Mouse (Mus musculus): ENCODE data around the gene Il2rb. TPM values are rescaled to one million over a fixed set of nuclear protein-coding genes. Genes with fewer than 3 reads are reported as not detected.

The Il2rb gene
- polyA plus RNA-seq, 2 experiments = 0.15 to 0.39 TPM

DNA sequence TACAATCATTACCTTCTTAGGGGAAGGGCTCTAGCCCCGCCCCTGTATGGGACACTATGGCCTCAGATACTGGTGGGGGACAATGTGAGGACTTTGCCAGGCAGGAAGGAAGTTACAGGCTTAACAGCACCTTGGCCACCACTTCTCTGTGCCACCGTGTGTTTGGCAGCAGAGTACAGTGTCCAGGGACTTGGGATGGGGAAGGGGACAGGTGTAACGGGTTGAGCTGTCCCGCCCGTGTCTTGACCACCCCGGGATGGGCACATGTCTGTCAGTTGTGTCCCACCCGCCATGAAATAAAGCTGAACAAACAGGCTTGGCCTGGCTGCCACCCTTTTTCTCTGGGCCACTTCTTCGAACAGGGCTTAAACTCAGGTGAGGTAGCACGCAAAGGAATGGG is 56.1 kb downstream of the Il2rb start:
- Histone ChIP-seq H3K4me1 (ENCODE audit: control insufficient read depth, insufficient read depth, low read length) (peaks cover 12% of the 10 kb centered on the region), H3K4me2 (replicated peaks; ENCODE audit: low read depth, low read length, severe bottlenecking) (no peak overlapping the region), H3K36me3 (ENCODE audit: control insufficient read depth, insufficient read depth, low read length) (peaks cover 27% of the 10 kb centered on the region; the same call in 1 of the 2 replicates), H3K9me3 (ENCODE audit: control insufficient read depth, low read length) (no peaks in the 10 kb centered on the region), H3K27me3 (ENCODE audit: control insufficient read depth, insufficient read depth, low read length) (0 out of 2 replicates have a peak, but pooled peaks cover 6% of the 10 kb centered on the region), H3K27ac (replicated peaks; ENCODE audit: low read depth, low read length) (no peak overlapping the region), H3K9ac (ENCODE audit: low read depth, low read length, severe bottlenecking) (no peak overlapping the region), H3K4me3 (replicated peaks; ENCODE audit: low read length) (no peak overlapping the region)
- no peak for ATAC-seq (ENCODE audit: low FRiP score, low read depth)
- TF ChIP-seq POLR2A (IDR thresholded peaks at IDR 0.05; ENCODE audit: borderline replicate concordance, extremely low read depth, insufficient read depth, insufficient read length) = no peak
- 66% methylated on average over 9 of the region's 9 CpGs for WGBS
- DNase-seq (ENCODE audit: low spot score) = no peak

DNA sequence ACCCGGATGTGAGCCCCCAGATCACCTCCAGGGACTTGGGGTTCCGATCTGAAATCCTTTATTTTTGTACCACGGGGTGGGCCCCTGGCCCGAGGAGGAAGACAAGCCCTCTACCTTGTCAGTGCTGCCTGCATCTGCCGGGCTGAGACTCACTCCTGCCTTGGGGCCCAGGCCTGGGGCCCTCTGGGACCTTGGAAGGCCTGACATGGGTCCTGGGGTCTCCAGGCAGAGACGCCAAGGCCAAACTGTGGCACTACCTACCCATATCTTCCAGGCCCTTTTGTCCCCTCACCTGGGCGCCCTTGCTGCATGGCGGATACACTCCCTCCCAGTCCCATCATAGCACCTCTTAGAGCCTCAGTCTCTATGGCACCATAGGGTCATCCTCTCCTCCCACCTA is 56.6 kb downstream of the Il2rb start:
- Histone ChIP-seq H3K27ac (replicated peaks; ENCODE audit: low read depth, low read length) (no peak overlapping the region), H3K36me3 (ENCODE audit: control insufficient read depth, insufficient read depth, low read length) (peaks cover 31% of the 10 kb centered on the region), H3K4me1 (ENCODE audit: control insufficient read depth, insufficient read depth, low read length) (peaks cover 12% of the 10 kb centered on the region), H3K9me3 (ENCODE audit: control insufficient read depth, low read length) (no peaks in the 10 kb centered on the region), H3K4me2 (replicated peaks; ENCODE audit: low read depth, low read length, severe bottlenecking) (no peak overlapping the region), H3K4me3 (replicated peaks; ENCODE audit: low read length) (no peak overlapping the region), H3K9ac (ENCODE audit: low read depth, low read length, severe bottlenecking) (no peak overlapping the region), H3K27me3 (ENCODE audit: control insufficient read depth, insufficient read depth, low read length) (0 out of 2 replicates have a peak, but pooled peaks cover 6% of the 10 kb centered on the region)
- no peak for TF ChIP-seq POLR2A (IDR thresholded peaks at IDR 0.05; ENCODE audit: borderline replicate concordance, extremely low read depth, insufficient read depth, insufficient read length)
- DNase-seq (ENCODE audit: low spot score) = no peak
- 59% methylated on average over 8 of the region's 8 CpGs for WGBS
- no peak for ATAC-seq (ENCODE audit: low FRiP score, low read depth)

DNA sequence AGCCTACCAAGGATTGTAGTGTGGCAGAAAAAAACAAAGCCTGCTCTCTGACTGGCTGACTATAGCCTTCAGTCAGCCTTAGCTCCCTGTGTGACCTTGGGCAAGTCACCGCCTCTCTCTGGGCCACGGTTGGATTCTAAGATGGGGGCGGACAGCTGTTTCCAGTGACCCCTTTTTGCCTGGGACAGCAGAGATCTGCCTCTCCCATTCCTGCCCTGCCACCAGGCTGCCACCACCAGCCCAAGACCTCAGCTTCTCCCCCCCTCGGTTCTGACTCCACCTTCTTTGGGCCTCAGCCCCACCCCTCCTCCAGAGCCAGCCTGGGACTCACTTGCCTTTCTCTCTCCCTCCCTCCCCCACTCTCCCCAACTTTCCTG is 57.1 kb downstream of the Il2rb start:
- Histone ChIP-seq H3K9ac (ENCODE audit: low read depth, low read length, severe bottlenecking) (no peak overlapping the region), H3K27me3 (ENCODE audit: control insufficient read depth, insufficient read depth, low read length) (0 out of 2 replicates have a peak, but pooled peaks cover 6% of the 10 kb centered on the region), H3K36me3 (ENCODE audit: control insufficient read depth, insufficient read depth, low read length) (peaks cover 36% of the 10 kb centered on the region), H3K4me1 (ENCODE audit: control insufficient read depth, insufficient read depth, low read length) (peaks cover 12% of the 10 kb centered on the region), H3K9me3 (ENCODE audit: control insufficient read depth, low read length) (no peaks in the 10 kb centered on the region), H3K4me2 (replicated peaks; ENCODE audit: low read depth, low read length, severe bottlenecking) (no peak overlapping the region), H3K4me3 (replicated peaks; ENCODE audit: low read length) (no peak overlapping the region), H3K27ac (replicated peaks; ENCODE audit: low read depth, low read length) (no peak overlapping the region)
- DNase-seq (ENCODE audit: low spot score) = no peak
- no peak for ATAC-seq (ENCODE audit: low FRiP score, low read depth)
- no peak for TF ChIP-seq POLR2A (IDR thresholded peaks at IDR 0.05; ENCODE audit: borderline replicate concordance, extremely low read depth, insufficient read depth, insufficient read length)
- 51% methylated on average over 4 of the region's 4 CpGs for WGBS

DNA sequence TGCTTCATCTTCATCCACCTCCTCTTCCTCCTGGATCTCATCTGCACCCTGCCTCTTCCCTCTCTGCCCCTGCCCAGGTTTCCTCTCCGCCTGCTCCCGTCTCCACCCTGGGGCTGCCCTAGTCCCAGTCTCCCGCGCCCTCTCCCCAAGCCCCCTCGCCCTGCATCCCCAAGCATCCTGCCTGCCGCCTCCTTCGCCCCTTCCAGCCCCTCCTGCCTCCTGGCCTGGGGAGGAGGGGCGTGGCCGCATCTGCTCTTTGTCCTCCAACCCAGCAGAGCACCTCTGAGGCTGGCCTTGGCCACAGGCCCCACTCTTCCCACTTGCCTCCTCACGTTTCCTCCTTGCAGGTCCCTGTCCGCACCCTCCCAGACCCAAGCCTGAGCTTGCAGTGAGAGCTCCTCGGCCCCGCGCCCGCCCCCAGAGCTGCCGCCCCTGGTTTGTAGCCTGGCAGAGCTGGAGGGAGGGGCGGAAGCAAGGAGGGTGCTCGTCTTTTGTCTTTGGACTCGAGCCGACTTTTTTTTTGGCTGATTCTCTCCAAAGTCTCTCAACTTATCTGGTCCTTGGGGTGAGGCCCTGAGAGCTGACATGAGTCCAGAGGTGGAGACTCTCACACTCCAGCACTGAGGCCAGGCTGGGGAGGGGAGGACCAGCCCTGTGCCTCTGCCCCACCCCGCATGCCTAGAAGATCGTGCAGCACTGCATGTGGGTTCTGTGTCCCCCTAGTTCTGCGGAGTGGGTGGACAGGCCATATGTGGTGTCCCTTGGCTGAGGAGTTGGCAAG is 57.6 kb downstream of the Il2rb start:
- H3K27ac ChIP-seq (replicated peaks; ENCODE audit: low read depth, low read length) = no peak overlapping the region

DNA sequence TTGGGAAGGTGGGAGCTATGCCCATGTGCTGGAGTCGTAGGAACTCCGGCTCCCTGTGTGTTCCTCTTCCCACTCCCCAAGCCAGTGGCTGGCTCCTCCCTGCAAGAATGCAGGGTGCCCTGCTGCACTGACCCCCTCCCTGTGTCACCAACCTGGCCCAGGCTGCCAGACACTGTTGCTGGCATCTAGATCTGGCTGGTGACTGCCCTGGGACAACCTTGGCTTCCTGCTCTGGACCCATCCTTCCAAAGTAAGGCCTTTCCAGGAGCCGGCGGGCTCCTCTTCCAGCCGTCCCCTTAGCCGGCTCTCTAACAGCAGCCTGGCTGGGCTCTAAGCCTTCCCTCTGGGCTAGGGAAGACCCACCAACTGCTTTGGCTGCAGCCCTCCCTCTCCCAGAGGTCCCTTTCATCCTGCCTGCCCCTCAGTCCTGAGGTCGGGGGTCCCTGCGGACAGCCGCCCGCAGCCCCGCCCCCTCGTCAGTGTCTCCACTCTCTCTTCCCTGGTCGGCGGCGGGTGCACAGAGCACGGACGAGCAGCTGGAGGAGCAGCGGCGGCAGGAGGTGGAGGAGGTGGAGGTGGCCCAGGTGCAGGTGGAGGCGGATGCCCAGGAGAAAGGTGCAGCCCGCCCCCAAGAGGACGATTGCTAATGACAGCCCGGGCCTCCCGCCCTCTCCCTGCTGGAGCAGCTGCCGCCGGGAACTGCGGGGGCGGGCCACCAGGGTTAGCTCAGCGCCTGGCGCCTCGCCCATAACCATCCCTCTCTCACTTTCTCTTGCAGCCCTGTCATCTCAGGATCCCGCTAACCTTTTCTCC is 58.5 kb downstream of the Il2rb start:
- peak overlapping the region; percentile 28; the same call in 1 of the 2 replicates for H3K9ac ChIP-seq (ENCODE audit: low read depth, low read length, severe bottlenecking)
- 0 out of 2 replicates have a peak, but pooled peaks cover 6% of the 10 kb centered on the region for H3K27me3 ChIP-seq (ENCODE audit: control insufficient read depth, insufficient read depth, low read length)
- H3K4me1 ChIP-seq (ENCODE audit: control insufficient read depth, insufficient read depth, low read length) = peaks cover 12% of the 10 kb centered on the region
- ATAC-seq (ENCODE audit: low FRiP score, low read depth) (peak; percentile 70), DNase-seq (ENCODE audit: low spot score) (peak; percentile 90)
- H3K36me3 ChIP-seq (ENCODE audit: control insufficient read depth, insufficient read depth, low read length) = peaks cover 44% of the 10 kb centered on the region
- no peak overlapping the region for H3K27ac ChIP-seq (replicated peaks; ENCODE audit: low read depth, low read length)
- H3K4me3 ChIP-seq (replicated peaks; ENCODE audit: low read length) = peak overlapping the region; percentile 20
- TF ChIP-seq POLR2A (IDR thresholded peaks at IDR 0.05; ENCODE audit: borderline replicate concordance, extremely low read depth, insufficient read depth, insufficient read length) = no peak
- H3K9me3 ChIP-seq (ENCODE audit: control insufficient read depth, low read length) = no peaks in the 10 kb centered on the region
- 13% methylated on average over 21 of the region's 32 CpGs for WGBS
- peak overlapping the region; percentile 45 for H3K4me2 ChIP-seq (replicated peaks; ENCODE audit: low read depth, low read length, severe bottlenecking)

More for the DNA sequence above, 57.6 kb downstream of the Il2rb start:
- no peak for TF ChIP-seq POLR2A (IDR thresholded peaks at IDR 0.05; ENCODE audit: borderline replicate concordance, extremely low read depth, insufficient read depth, insufficient read length)
- DNase-seq (ENCODE audit: low spot score) (peak; percentile 45), ATAC-seq (ENCODE audit: low FRiP score, low read depth) (peak; percentile 45)
- Histone ChIP-seq H3K27me3 (ENCODE audit: control insufficient read depth, insufficient read depth, low read length) (0 out of 2 replicates have a peak, but pooled peaks cover 6% of the 10 kb centered on the region), H3K4me3 (replicated peaks; ENCODE audit: low read length) (peak overlapping the region; percentile 20; the same call in 1 of the 2 replicates), H3K9me3 (ENCODE audit: control insufficient read depth, low read length) (no peaks in the 10 kb centered on the region), H3K4me2 (replicated peaks; ENCODE audit: low read depth, low read length, severe bottlenecking) (peak overlapping the region; percentile 45), H3K9ac (ENCODE audit: low read depth, low read length, severe bottlenecking) (peak overlapping the region; percentile 28; the same call in 1 of the 2 replicates), H3K4me1 (ENCODE audit: control insufficient read depth, insufficient read depth, low read length) (peaks cover 12% of the 10 kb centered on the region), H3K36me3 (ENCODE audit: control insufficient read depth, insufficient read depth, low read length) (peaks cover 40% of the 10 kb centered on the region)
- WGBS = 16% methylated on average over 22 of the region's 23 CpGs

All from limb, embryonic 14.5 days (tissue).